Mouse (Mus musculus): ENCODE measurements around the gene Dnajc4. TPM values are rescaled to one million over a fixed set of nuclear protein-coding genes. Genes with fewer than 3 reads are reported as not detected.

The Dnajc4 gene
- 40.3 and 44.1 TPM in 2 replicates for polyA plus RNA-seq (2015; fragmentation: Nextera tagmentation; extraction: Ambion mirVana)

DNA sequence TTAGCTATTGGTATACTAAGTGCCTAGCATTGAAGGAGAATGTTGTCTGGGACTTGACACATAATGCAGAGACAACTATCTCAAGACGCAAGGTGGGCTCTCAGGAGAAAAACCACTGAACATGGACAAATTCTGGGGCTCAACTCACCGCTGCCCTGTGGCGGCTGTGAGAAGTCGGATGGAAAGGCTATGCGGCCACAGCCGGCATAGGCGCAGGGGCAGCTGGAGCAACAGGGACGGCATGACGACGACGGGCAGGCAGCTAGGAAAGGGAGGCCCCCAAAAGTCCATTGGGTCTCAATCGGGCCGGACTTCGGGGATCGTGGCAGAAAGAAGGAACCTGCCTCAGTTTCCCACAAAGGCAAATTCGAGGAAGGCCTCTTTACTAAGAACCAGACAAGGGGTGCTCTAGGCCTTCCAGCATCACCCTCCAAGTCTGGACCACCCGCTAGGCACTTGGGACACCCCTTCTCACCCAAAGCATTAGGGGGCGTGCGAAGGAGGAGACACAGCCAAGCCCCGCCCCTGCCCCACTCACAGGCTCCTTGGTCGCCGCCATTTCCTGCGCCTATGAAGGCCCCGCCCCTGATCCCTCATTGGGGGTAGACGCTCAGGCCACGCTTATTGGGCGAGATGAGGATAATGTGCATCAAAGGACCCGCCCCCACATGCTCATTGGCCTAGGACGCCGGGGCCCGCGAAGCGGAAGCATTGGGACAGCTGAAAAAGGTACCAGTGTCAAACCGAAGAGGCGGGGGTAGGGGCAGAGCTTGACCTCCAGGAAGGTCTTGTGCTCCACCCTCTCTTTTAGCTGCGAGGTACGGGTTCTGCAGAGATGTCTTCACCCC lies at the start of gene Dnajc4:
Dnajc4 (minus strand) TSS at position 562 of the 848 bp plus-strand sequence.
- Histone ChIP-seq H3K9me3 (replicated peaks; ENCODE audit: control insufficient read depth, low read length) (no peaks in the 10 kb centered on the region), H3K4me1 (ENCODE audit: control insufficient read depth, insufficient read depth, low read length) (peaks cover 41% of the 10 kb centered on the region), H3K4me3 (ENCODE audit: low read length) (peak within 1 kb of the TSS; percentile 77), H3K27me3 (ENCODE audit: control insufficient read depth, insufficient read depth, low read length) (no peaks in the 10 kb centered on the region), H3K4me2 (ENCODE audit: low read depth, low read length) (peak within 1 kb of the TSS; percentile 98), H3K36me3 (ENCODE audit: control insufficient read depth, insufficient read depth) (no peaks in the 10 kb centered on the region), H3K9ac (ENCODE audit: low read length) (peak within 1 kb of the TSS; percentile 89), H3K27ac (ENCODE audit: low read length) (peak within 1 kb of the TSS; percentile 86)
- ATAC-seq (replicated peaks; ENCODE audit: extremely low read depth, insufficient read depth, low FRiP score) = peak; percentile 90
- 2% methylated on average over 37 of the region's 37 CpGs for WGBS

DNA sequence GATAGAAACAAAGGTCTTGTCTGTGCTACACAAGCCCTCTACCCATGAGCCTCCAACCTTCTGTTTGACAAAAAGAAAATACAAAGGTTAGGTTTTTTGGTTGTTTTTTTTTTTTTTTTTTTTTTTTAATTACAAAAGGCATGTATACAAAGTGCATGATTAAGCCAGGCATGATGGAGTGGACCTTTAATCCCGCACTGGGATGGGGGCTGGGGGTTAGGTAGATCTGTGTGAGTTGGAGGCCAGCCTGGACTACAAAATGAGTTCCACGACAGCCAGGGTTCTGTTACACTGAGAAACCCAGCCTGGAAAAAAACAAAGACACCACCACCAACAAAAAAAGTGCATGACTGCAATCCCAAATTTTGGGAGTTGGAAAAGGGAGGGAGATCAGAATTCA lies 48.8 kb upstream of the Dnajc4 start:
- H3K27ac ChIP-seq (ENCODE audit: low read length) = peak overlapping the region; percentile 97
- H3K4me1 ChIP-seq (ENCODE audit: control insufficient read depth, insufficient read depth, low read length) = peaks cover 36% of the 10 kb centered on the region
- no peaks in the 10 kb centered on the region for H3K36me3 ChIP-seq (ENCODE audit: control insufficient read depth, insufficient read depth)
- H3K9me3 ChIP-seq (replicated peaks; ENCODE audit: control insufficient read depth, low read length) = no peaks in the 10 kb centered on the region
- no peak for ATAC-seq (replicated peaks; ENCODE audit: extremely low read depth, insufficient read depth, low FRiP score)
- no peaks in the 10 kb centered on the region for H3K27me3 ChIP-seq (ENCODE audit: control insufficient read depth, insufficient read depth, low read length)
- H3K9ac ChIP-seq (ENCODE audit: low read length) = peak overlapping the region; percentile 87; the same call in 1 of the 2 replicates
- WGBS = 93% methylated on average over 2 of the region's 2 CpGs
- H3K4me2 ChIP-seq (ENCODE audit: low read depth, low read length) = peak overlapping the region; percentile 92; the same call in 1 of the 2 replicates
- no peak overlapping the region; the same call in 1 of the 2 replicates for H3K4me3 ChIP-seq (ENCODE audit: low read length)

DNA sequence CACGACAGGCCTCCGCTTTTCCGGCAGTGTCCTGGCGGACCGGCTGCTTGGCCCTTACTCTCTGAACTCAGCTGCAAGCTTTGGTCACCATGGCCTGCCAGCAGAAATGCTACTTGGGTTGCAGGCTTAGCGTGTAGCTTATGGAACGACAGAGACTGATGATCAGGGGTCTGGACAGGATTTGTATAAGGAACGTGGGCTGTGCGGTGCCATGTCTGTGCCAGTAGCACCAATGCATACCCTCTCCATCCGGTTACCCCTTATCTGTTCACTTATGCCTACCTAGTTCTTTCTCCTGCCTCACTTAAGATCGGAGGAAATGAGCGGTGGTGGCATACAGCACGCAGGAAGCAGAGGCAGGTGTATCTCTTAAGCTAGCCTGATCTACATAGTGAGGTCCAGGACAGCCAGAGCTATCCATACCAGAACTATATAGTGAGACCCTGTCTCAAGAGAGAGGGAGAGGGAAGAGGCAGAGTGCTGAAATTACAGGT lies 48.3 kb upstream of the Dnajc4 start:
- no peaks in the 10 kb centered on the region for H3K27me3 ChIP-seq (ENCODE audit: control insufficient read depth, insufficient read depth, low read length)
- 0 out of 2 replicates have a peak, but pooled peaks have one; percentile 0 for ATAC-seq (replicated peaks; ENCODE audit: extremely low read depth, insufficient read depth, low FRiP score)
- peaks cover 36% of the 10 kb centered on the region for H3K4me1 ChIP-seq (ENCODE audit: control insufficient read depth, insufficient read depth, low read length)
- H3K4me3 ChIP-seq (ENCODE audit: low read length) = peak overlapping the region; percentile 64
- H3K36me3 ChIP-seq (ENCODE audit: control insufficient read depth, insufficient read depth) = no peaks in the 10 kb centered on the region
- H3K9ac ChIP-seq (ENCODE audit: low read length) = peak overlapping the region; percentile 87
- no peaks in the 10 kb centered on the region for H3K9me3 ChIP-seq (replicated peaks; ENCODE audit: control insufficient read depth, low read length)
- peak overlapping the region; percentile 97 for H3K27ac ChIP-seq (ENCODE audit: low read length)
- peak overlapping the region; percentile 92 for H3K4me2 ChIP-seq (ENCODE audit: low read depth, low read length)
- WGBS = 16% methylated on average over 13 of the region's 13 CpGs

GRCm38 (mm10) chr19:7039841-7040636 lies 47.7 kb upstream of the Dnajc4 start, which contains the start of gene Stip1:
Stip1 (minus strand) TSS chr19:7039967.
- peak; percentile 97 for ATAC-seq (replicated peaks; ENCODE audit: extremely low read depth, insufficient read depth, low FRiP score)
- Histone ChIP-seq H3K27ac (ENCODE audit: low read length) (peak within 1 kb of the TSS; percentile 97), H3K9me3 (replicated peaks; ENCODE audit: control insufficient read depth, low read length) (no peaks in the 10 kb centered on the region), H3K27me3 (ENCODE audit: control insufficient read depth, insufficient read depth, low read length) (no peaks in the 10 kb centered on the region), H3K4me3 (ENCODE audit: low read length) (peak within 1 kb of the TSS; percentile 96), H3K36me3 (ENCODE audit: control insufficient read depth, insufficient read depth) (peaks cover 5% of the 10 kb centered on the region), H3K4me2 (ENCODE audit: low read depth, low read length) (peak within 1 kb of the TSS; percentile 92), H3K9ac (ENCODE audit: low read length) (peak within 1 kb of the TSS; percentile 97), H3K4me1 (ENCODE audit: control insufficient read depth, insufficient read depth, low read length) (peaks cover 36% of the 10 kb centered on the region)
- under 1% methylated on average over 49 of the region's 49 CpGs for WGBS

DNA sequence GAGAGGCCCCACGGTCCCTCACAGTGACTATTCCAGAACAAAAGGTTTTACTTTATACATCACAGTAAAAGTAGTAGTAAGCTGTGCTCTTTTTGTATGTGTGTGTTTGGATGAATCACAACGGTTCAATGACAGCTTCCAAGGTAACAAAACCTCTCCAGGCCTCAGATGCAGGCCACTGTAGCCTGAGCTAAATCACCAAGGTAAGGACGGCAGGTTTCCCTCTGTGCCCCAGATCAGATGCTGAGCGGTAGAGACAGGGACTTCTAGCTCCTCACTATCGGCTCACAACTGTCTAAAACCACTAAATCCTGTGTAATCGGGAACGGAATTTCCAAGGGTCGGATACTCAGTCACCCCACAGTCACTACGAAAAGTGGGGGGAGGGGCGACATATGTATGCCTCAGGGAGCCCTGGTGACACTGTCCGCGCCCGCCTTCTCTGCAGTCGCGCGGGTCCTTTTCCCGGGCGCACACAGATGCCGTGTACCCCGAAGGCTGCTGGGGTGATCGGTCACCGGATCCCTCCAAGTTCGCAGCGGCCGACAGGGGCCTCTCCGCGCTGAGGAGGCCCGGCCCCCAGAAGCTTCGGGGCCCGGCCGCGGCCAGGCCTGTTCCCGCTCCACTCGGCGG lies 46.8 kb upstream of the Dnajc4 start:
- Histone ChIP-seq H3K4me2 (ENCODE audit: low read depth, low read length) (peak overlapping the region; percentile 88), H3K9me3 (replicated peaks; ENCODE audit: control insufficient read depth, low read length) (no peaks in the 10 kb centered on the region), H3K27me3 (ENCODE audit: control insufficient read depth, insufficient read depth, low read length) (no peaks in the 10 kb centered on the region), H3K9ac (ENCODE audit: low read length) (peak overlapping the region; percentile 97), H3K4me1 (ENCODE audit: control insufficient read depth, insufficient read depth, low read length) (peaks cover 29% of the 10 kb centered on the region), H3K4me3 (ENCODE audit: low read length) (peak overlapping the region; percentile 96), H3K36me3 (ENCODE audit: control insufficient read depth, insufficient read depth) (peaks cover 11% of the 10 kb centered on the region), H3K27ac (ENCODE audit: low read length) (peak overlapping the region; percentile 91)
- ATAC-seq (replicated peaks; ENCODE audit: extremely low read depth, insufficient read depth, low FRiP score) = peak; percentile 10
- 2% methylated on average over 35 of the region's 35 CpGs for WGBS

DNA sequence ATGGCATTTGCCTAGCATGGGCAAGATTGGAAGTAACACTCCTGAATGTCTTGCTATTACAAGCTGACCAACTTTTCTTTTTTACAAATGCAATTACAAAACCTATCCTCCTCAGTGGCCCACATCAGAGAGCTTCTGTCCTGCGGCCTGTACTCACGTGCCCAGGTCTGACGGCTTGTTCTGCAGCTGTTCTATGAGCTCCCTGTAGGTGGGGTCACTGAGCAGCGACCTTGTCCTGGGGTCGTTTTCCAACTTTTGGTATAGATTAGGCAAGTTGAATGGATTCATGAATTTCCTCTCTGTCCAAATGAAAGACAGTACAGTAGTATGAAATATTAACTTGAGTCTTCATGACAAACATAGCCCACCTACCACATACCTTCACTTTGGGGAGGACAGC lies 41.6 kb upstream of the Dnajc4 start:
- 88% methylated on average over 5 of the region's 5 CpGs for WGBS

GRCm38 (mm10) chr19:7029531-7029930 lies 37.2 kb upstream of the Dnajc4 start:
- H3K4me3 ChIP-seq (ENCODE audit: low read length) = no peak overlapping the region
- H3K4me1 ChIP-seq (ENCODE audit: control insufficient read depth, insufficient read depth, low read length) = no peaks in the 10 kb centered on the region
- H3K4me2 ChIP-seq (ENCODE audit: low read depth, low read length) = no peak overlapping the region
- no peaks in the 10 kb centered on the region for H3K9me3 ChIP-seq (replicated peaks; ENCODE audit: control insufficient read depth, low read length)
- H3K27ac ChIP-seq (ENCODE audit: low read length) = no peak overlapping the region
- ATAC-seq (replicated peaks; ENCODE audit: extremely low read depth, insufficient read depth, low FRiP score) = no peak
- no peaks in the 10 kb centered on the region for H3K27me3 ChIP-seq (ENCODE audit: control insufficient read depth, insufficient read depth, low read length)
- WGBS = 86% methylated on average over 5 of the region's 5 CpGs
- peaks cover 87% of the 10 kb centered on the region for H3K36me3 ChIP-seq (ENCODE audit: control insufficient read depth, insufficient read depth)
- H3K9ac ChIP-seq (ENCODE audit: low read length) = no peak overlapping the region

More for the DNA sequence above, 41.6 kb upstream of the Dnajc4 start:
- Histone ChIP-seq H3K27me3 (ENCODE audit: control insufficient read depth, insufficient read depth, low read length) (no peaks in the 10 kb centered on the region), H3K4me2 (ENCODE audit: low read depth, low read length) (no peak overlapping the region), H3K4me1 (ENCODE audit: control insufficient read depth, insufficient read depth, low read length) (peaks cover 23% of the 10 kb centered on the region), H3K36me3 (ENCODE audit: control insufficient read depth, insufficient read depth) (peaks cover 57% of the 10 kb centered on the region), H3K27ac (ENCODE audit: low read length) (no peak overlapping the region), H3K9me3 (replicated peaks; ENCODE audit: control insufficient read depth, low read length) (no peaks in the 10 kb centered on the region), H3K4me3 (ENCODE audit: low read length) (no peak overlapping the region), H3K9ac (ENCODE audit: low read length) (no peak overlapping the region)
- ATAC-seq (replicated peaks; ENCODE audit: extremely low read depth, insufficient read depth, low FRiP score) = no peak

- Histone ChIP-seq H3K9ac (ENCODE audit: low read length) (no peak overlapping the region), H3K4me3 (ENCODE audit: low read length) (no peak overlapping the region), H3K4me2 (ENCODE audit: low read depth, low read length) (no peak overlapping the region), H3K27ac (ENCODE audit: low read length) (0 out of 2 replicates have a peak overlapping the region, but pooled peaks have one; percentile 25), H3K9me3 (replicated peaks; ENCODE audit: control insufficient read depth, low read length) (no peaks in the 10 kb centered on the region), H3K4me1 (ENCODE audit: control insufficient read depth, insufficient read depth, low read length) (peaks cover 6% of the 10 kb centered on the region; the same call in 1 of the 2 replicates), H3K36me3 (ENCODE audit: control insufficient read depth, insufficient read depth) (peaks cover 47% of the 10 kb centered on the region), H3K27me3 (ENCODE audit: control insufficient read depth, insufficient read depth, low read length) (no peaks in the 10 kb centered on the region)
- 42% methylated on average over 3 of the region's 3 CpGs for whole genome bisulfite sequencing
- no peak for ATAC-seq (replicated peaks; ENCODE audit: extremely low read depth, insufficient read depth, low FRiP score)
These were observed 27.9 kb upstream of the Dnajc4 start for GRCm38 (mm10) chr19:7020224-7020641.

Measured in heart, embryonic 16.5 days (tissue).